Mouse (Mus musculus) telencephalon, adult 2 months (tissue): ENCODE measurements around the gene Osbpl6.
A peak's percentile ranks its signal among the peaks of the same experiment; 100 is the strongest.

Source experiments
- DNase-seq: peaks from one replicate; pipeline ENCODE4 v3.0.0-alpha.2; 2011; ENCODE audit warnings: low read depth, low spot score

The Osbpl6 gene

DNA sequence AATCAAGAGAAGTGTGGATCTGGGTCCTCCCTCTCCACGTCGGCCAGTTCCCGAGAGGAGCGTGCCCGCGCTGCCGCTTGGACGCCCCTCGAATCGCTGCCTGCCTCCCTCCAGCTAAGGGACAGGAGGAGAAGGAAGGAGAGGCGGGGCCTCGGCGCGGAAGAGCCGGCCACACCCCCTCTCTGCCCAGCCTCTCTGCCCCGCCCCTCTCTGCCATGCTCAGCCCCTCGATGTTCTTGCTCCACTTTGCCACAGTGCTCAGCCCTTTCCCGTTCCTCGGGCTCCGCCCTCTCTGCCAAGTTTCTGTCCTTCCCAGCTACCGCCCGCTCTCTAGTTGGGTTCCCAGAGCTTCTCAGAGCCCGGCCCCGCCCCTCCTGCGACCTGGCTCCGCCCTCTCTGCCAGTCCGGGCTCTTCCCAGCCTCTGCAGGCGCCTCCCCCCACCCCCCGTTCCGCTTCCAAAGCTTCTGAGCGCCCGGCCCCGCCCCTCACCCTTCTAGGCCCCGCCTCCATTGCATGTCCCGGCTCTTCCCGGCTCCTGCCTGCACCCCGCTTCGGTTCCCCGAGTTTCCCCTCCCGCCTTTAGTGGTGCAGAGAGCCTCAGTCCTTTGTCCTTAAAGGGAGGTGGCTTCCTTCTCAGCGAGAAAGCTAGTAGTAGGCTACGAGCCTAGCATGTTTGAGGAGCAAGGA is 241.7 kb downstream of the Osbpl6 start, which contains the start of the genes Prkra and Pjvk:
Gene Prkra (minus strand): TSS at position 133 of the 688 bp plus-strand sequence.
Gene Pjvk (plus strand): TSS at position 594 of the 688 bp plus-strand sequence.
- peak; percentile 95 for DNase-seq

DNA sequence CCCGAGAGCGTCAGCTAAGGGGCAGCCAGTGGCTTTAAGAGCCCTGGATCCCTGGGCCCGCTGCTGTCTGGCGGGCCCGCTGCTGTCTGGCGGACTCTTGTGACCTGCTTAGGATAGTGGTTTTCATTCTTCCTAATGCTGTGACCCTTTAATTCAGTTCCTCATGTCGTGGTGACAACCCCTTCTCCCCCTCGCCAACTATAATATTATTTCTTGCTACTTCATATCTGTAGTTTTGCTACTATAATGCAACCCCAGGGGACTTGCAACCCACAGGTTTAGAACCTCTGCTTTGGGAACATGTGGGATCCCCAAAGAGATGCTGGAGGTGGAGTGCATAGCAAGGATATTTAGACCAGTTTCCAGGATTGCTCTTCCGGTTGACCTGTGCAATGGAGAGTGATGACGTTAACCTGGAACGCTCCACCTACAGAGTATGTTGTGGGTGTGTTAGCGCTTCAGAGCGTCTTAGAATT is 242.4 kb downstream of the Osbpl6 start:
- DNase-seq = no peak
